Comparison of ENCODE assay signal across 8 mouse cellular contexts in the genomic region with DNA sequence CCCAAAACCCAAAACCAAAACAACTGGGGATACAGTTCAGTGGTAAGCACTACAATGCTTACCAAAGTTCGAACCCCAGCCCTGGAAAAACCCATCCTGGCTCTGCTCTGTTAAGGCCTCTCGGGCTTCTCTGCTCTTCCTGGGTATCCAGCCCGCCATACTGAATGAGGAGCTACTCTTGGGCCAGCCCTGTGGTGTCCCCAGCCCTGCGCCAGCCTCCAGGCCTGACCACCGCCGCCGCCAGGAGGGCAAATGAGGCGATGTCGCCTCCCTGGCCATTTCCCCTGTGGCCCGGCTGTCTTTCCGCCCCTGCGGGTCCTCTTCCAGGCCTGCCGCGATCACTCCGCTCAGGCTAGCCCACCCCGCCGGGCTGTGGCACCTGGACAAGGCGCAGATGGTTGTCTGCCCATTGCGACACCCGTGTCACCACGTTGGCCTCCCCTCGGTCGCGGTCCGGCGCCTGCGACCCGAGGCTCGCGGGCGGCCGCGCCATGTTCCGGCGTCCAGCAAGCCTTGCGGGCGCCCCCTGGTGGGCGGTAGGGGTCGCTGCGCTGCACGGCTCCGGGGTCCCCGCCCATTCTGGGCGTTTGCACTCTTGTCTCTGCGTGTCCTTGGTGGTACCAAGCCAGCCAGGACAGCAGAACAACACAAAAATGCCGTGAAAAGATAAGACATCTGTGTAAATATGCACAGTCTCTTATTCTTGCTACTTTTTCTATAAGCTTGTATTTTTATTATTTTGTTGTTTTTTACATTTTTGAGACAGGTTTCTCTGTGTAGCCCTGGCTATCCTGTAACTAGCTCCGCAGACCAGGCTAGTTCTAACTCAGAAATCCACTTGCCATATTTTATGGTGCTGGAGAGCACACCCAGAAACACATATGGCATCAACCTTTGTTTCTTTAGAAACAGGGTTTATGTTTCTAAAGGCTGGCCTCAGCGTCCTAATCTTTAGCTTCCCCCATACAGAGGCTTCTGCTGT. TPM values are rescaled to one million over a fixed set of nuclear protein-coding genes. Genes with fewer than 3 reads are reported as not detected.
DNase-seq lines count a peak whose midpoint lies in the region; ATAC-seq lines count a peak whose summit lies in the region.

E130311K13Rik (minus strand) TSS at position 595 of the 982 bp plus-strand sequence.

- peak; percentile 96 for ATAC-seq in inflammation-experienced regulatory T-cells, adult 6 months
- ATAC-seq in megakaryocyte-erythroid progenitor cell, adult 5-6 weeks (replicated peaks; ENCODE audit: low FRiP score, low TSS enrichment, poor library complexity, severe bottlenecking) = peak; percentile 97

- intact Hi-C loops in gastrocnemius, postnatal 14 days (cut with DNase I; ENCODE audit: low total_unique reads) = no loop called here
- intact Hi-C loops in left cerebral cortex, postnatal 10 days (cut with DNase I) = loop anchor here (2.0 kb wide), 1 partner anchor 30 kb away; the partner anchor contains the start of gene Plch1

- DNase-seq in adipocyte (ENCODE audit: low spot score) = peak; percentile 88
- peak; percentile 87 for DNase-seq in embryo, embryonic 10 days (ENCODE audit: low spot score)
- peak; percentile 90 for DNase-seq in gastrocnemius, postnatal 14 days
- DNase-seq in left cerebral cortex, postnatal 10 days (ENCODE audit: extremely low spot score in 1 of 2, low spot score in 2 of 2) = peak; percentile 81 to 92
- peak; percentile 89 for DNase-seq in right cerebral cortex, postnatal 25 days
- DNase-seq in urinary bladder, postnatal 4 days (ENCODE audit: low spot score in 2 of 2) = peak; percentile 88 to 91

RNA-seq across cellular contexts. Expression of gene E130311K13Rik, which starts in this region (rescaled TPM):
- 1 to 10 TPM; 3.3 to 4.0 TPM for total RNA-seq in gastrocnemius, postnatal 14 days (2021)
- 10 to 100 TPM in 2 of 3 experiments, 1 to 10 TPM in 1; 9.3 to 12.4 (median 11.0) TPM for polyA plus RNA-seq in inflammation-experienced regulatory T-cells, adult 6 months (2017; shearing (Covaris generic))
- 10 to 100 TPM; 13.1 to 14.2 TPM for total RNA-seq in left cerebral cortex, postnatal 10 days (2021)
- 6.0 and 8.7 TPM in 2 replicates for total RNA-seq in megakaryocyte-erythroid progenitor cell, adult 5-6 weeks (2014; fragmentation: Nextera tagmentation)
- 9.7 and 16.2 TPM in 2 replicates for total RNA-seq in megakaryocyte-erythroid progenitor cell, adult 5-6 weeks (2017)

Comparison
In these comparisons a context has a peak if more than half of its experiments do, and no peak if none do; other contexts are left out.
1. Peak in every context shown above with its lines: DNase-seq and ATAC-seq.